Mouse (Mus musculus) layer of hippocampus, adult 2 months (tissue): ENCODE results near the gene Pigc. TPM values are rescaled to one million over a fixed set of nuclear protein-coding genes. Genes with fewer than 3 reads are reported as not detected.

Experiments used
- DNase-seq, 2 experiments: peaks; one replicate each; pipeline ENCODE4 v3.0.0; 2022; ENCODE audit warnings: low spot score in 2 of 2
- H3K27ac ChIP-seq: fragments of 200-600 bp; 2 replicates; pipeline ENCODE4 v1.8.1; 2022
- H3K4me3 ChIP-seq: fragments of 200-600 bp; 2 replicates; pipeline ENCODE4 v1.8.1; 2022; ENCODE audit warnings: mild to moderate bottlenecking
- CTCF ChIP-seq: fragments of 200-600 bp; conservative IDR thresholded peaks from 2 replicates; pipeline ENCODE4 v1.8.1; 2022; ENCODE audit warnings: antibody characterized with exemption, mild to moderate bottlenecking, moderate library complexity
- total RNA-seq, 2 experiments: library from RNA; stranded (reverse); gene quantifications; 2 replicates each; pipeline ENCODE4 v1.2.3; 2021

Gene Pigc
- total RNA-seq, 2 experiments from 2014 or later: 13.3 to 14.5 TPM

DNA sequence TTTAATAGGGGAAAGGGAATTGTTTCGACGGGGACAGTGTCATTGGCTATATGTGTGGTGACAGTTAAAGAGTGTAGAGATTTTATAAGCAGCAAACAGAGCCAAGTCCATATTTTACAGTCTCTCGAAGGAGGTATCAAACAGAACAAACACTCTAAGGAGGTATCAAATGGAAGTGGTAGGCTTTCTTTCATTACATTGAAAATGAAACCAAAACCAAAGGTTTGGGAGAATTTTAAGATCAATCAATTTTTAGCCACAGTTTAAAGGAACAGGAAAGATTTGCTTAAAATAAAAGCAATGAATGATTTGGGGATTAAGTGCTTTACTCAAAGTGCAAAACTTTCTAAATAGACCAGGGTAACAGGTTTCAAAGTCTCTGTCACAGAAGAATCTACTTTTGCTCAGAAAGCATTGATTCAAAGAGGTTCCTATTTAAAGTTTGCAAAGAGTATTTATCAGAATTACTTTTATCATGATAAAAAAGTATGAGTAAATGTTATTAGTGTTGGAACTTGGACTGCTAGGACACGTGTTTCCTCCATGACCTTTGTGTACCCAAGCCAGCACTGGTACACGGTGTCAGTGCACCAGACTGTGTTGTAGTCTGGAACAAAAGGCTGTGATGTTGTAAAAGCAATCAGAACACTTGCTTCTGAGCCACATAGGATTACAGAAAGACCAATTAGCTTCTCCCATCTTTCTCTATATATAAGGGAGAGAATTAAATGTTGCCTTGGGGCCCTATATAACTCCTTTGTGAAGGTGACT is 17.8 kb upstream of the Pigc start:
- no peak for DNase-seq
- Histone ChIP-seq H3K4me3 (no peak overlapping the region), H3K27ac (no peak overlapping the region)
- no peak for TF ChIP-seq CTCF

DNA sequence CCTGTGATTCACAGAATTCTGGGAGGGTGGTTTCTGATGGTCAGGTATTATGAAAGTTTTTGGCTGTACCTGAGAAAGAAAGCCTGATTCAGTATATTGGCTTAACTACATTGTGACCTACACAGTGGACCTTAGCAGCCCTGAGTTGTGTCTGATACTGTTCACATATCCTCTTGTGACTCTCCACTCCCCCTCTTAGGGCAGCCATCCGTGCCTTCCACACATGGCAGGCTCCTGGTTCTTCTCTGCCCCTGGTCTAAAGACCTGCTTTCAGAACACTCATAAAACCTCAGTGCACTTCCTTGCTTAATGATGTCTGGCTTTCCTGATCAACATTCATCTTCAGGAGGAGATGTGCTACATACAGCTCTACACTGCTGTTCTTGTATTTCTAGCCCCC is 16.4 kb upstream of the Pigc start:
- Histone ChIP-seq H3K27ac (no peak overlapping the region), H3K4me3 (no peak overlapping the region)
- no peak for TF ChIP-seq CTCF
- no peak for DNase-seq

DNA sequence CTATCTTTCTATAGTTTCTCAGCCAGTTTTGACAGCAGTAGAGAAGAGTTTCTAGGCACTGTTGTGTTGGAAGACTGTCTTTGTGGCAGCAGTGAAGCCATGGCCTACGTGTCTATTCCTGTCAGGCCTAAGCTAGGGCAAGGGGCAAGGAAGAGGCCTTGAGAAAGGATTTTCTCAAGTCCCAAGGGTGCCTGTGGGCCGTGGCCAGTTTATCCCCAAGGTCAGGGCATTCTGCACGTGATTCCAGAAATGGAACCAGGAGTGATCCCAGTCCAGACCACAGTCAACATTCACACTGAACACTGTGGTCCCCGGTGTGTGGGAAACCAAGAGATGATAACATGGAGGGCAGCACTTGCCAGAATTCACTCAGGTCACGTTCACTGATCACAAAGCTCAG is 13.1 kb upstream of the Pigc start:
- H3K27ac ChIP-seq: no peak overlapping the region
- no peak for DNase-seq
- no peak for TF ChIP-seq CTCF

DNA sequence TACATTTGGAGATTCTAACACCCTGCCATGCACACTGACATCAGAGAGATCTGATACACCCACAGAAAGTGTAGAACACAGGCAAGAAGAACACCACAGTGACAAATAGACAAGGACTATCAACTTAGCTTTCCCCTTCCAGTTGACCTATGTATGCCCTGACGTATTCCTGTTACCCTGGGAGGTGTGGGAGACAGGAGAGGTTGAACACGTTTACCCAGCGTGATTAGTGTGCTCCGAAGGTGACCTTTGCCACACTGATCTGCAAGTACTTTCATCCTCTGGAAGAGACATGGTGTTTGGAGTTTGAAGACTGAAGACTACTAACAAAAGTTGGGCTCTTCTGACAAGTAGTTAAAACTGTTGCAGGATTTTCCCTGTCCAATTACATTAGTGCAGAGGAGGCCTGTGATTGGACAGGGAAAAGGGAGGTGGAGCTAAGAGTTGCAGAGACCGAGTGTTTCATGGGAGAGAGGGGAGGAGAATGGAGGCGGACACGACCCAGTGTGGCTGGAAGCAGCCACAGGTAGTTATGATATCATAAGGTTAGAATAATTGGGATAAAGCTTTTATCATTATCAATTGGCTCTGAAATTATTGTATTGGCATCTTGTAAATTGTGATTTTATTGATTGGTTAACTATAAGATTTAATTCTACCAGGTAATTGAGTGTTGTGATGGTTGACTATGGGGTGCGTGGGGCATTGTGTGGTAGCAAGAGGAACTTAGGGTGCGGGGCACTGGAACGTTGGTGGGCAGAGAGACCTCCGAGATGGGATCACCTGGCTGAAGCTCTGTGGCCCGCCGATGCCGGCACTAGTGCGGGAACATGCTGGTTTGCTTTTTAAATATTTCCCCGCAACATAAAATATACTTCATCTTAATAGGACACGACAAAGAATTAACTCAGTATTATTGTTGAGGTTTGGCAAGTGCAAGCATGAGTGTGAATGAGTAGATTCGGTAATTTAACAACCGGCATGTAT is 10.7 kb upstream of the Pigc start:
- no peak overlapping the region for H3K27ac ChIP-seq
- DNase-seq: no peak
- H3K4me3 ChIP-seq: no peak overlapping the region
- TF ChIP-seq CTCF: no peak

More for the DNA sequence above, 13.1 kb upstream of the Pigc start:
- no peak overlapping the region for H3K4me3 ChIP-seq

DNA sequence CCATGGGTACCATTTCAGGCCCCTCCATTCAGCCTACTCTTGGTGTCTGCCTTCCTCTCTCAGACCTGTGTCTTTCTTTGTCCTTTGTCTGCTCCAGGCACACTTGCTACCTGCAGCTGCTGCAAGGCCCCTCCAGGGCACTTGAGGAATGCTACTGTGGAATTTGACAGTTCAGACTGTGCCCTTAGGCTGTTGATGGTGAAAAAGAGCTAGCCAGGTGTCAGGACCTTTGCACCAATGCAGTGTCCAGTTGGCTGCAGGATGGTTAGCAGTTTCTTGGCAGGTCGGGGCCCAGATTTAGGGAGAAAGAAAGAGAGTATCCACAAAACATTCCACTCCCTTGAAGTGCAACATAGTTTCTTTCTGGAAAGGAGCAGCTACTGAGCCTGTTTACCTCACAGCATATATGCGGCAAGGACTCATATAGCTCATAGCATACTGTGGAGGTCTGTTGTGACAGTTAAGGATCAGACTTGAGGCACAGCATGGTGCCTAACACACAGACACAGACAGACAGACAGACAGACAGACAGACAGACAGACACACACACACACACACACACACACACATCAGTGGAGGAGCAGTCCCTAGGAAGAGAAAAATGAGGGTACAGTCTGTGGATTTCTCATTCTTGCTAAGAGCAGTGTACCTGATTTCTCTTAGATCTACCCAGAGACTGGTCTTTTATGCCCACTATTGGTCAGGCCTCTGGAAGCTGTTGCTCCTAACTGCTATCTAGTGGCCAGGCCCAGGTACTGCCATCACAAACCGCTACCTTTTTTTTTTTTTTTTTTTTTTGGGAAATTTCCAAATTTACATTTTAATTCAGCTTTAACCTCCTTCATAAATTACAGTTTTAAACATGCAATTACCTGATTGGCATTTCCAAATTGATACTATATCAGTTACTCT is 6.3 kb upstream of the Pigc start:
- Histone ChIP-seq H3K27ac (no peak overlapping the region), H3K4me3 (no peak overlapping the region)
- no peak for DNase-seq
- TF ChIP-seq CTCF: peak; percentile 80

DNA sequence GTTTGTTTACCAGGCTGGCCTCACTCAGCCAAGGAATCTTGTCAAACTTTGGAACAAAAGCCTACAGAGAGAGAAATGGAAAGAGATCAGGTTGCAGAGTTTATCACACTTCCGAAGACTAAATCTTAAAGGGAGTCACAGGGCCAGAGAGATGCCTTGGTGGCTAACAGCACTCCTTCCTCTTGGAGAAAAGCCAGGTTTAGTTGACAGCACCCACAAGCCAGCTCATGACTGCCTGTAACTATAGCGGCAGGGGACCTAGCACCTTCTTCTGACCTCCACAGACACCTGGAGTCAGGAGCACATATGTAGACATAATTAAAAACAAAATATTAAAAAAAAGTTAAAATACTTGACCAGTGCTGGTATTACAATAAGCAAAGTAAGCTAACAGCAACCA is 1.1 kb upstream of the Pigc start:
- no peak for DNase-seq
- TF ChIP-seq CTCF: no peak
- no peak overlapping the region for H3K4me3 ChIP-seq
- H3K27ac ChIP-seq: 0 out of 2 replicates have a peak overlapping the region, but pooled peaks have one; percentile 90

DNA sequence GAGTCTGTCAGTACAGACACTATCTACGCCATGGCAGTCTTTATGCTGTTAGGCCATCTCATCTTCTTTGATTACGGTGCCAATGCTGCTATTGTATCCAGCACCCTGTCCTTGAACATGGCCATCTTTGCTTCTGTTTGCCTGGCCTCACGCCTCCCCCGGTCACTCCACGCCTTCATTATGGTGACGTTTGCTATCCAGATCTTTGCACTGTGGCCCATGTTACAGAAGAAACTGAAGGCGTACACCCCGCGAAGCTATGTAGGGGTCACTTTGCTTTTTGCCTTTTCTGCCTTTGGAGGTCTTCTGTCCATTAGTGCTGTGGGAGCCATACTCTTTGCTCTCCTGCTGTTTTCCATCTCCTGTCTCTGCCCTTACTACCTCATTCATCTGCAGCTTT is 1.9 kb downstream of the Pigc start:
- H3K4me3 ChIP-seq: no peak overlapping the region
- no peak for DNase-seq
- H3K27ac ChIP-seq: no peak overlapping the region
- TF ChIP-seq CTCF: no peak

DNA sequence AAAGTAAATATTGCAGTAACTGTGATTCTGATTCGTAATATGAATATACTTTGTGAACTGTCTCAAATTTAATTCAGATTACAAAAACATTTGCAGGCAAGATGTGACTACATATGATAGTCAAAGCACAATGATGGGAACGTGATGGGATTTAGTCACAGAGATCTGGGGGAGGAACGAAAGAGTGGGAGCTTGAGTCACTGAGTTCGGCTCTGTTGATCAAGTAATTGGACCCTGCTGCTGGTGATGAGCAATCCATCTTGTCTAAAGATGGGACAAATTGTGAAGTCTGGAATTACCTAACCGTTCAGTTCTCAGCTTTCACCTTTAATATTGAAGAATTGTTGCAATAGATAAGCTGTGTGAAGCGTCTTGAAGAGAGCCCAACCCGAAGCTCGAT is 3.2 kb downstream of the Pigc start:
- Histone ChIP-seq H3K4me3 (no peak overlapping the region), H3K27ac (no peak overlapping the region)
- peak in 1 of 2 experiments; percentile 16 for DNase-seq
- TF ChIP-seq CTCF: no peak

DNA sequence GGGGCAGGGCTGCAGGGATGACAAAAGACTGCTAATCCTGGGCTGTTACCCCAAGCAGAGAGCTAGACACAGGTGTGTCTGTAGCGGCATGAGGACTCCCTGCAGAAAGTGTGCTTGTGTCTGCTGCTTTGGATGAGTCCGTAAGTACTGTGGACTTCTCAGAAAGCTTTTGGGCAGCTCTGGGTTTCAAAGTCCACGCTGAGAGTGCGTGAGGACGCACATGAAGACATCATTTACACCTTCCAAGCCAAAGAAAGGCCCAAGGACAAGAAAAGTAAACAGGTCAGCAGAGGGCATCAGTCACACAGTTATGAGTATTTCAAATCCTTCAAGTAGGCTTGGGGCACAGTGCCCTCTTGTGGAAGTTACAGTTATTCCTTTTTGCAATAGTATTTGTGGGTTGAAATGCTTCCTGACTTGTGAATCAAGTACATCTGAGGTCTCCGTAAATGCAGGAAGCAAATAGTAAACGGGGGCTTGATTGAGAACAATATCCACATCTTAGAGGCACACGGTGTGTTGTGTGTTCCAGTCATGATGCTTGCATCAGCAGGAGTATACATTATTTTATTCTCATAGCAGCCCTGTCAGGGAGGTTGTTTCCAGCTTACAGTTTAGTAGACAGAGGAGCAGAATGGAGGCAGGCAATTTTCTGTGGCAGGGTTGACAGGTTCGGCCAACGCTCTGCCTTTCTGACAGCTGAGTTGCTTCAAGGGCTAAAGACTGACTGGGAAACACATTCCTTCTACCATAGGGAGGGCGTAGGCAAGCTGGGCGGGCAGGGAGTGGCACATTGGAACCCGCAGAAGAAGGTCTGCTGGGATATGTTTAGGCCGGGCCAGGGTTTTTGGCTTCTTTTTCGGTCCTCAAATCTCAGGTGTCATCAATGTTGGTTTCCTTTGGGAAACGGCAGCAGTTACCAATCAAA is 7.5 kb downstream of the Pigc start:
- Histone ChIP-seq H3K27ac (no peak overlapping the region), H3K4me3 (no peak overlapping the region)
- peak; percentile 95 for TF ChIP-seq CTCF
- DNase-seq: peak; percentile 73 to 85

DNA sequence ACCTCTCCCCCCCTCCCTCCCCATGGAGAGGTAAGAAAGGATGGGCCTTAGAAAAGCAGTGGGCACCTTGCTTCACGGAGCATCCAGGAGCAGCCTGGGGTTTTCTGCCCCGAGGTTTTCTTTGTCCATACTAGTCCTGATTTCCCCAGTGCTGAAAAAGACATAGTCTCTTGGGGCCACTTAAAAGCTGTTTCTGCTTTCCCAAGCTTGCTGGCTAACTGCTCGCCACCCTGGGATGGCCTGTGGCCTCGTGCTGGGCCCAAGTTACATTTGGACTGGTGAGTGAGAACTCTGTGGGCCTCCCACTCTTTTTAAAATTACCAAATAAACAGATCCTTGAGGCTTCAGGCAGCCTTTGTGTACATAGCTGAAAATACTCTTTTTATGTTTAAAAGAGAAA is 8.3 kb downstream of the Pigc start:
- no peak for DNase-seq
- no peak for TF ChIP-seq CTCF
- H3K27ac ChIP-seq: no peak overlapping the region
- H3K4me3 ChIP-seq: no peak overlapping the region

DNA sequence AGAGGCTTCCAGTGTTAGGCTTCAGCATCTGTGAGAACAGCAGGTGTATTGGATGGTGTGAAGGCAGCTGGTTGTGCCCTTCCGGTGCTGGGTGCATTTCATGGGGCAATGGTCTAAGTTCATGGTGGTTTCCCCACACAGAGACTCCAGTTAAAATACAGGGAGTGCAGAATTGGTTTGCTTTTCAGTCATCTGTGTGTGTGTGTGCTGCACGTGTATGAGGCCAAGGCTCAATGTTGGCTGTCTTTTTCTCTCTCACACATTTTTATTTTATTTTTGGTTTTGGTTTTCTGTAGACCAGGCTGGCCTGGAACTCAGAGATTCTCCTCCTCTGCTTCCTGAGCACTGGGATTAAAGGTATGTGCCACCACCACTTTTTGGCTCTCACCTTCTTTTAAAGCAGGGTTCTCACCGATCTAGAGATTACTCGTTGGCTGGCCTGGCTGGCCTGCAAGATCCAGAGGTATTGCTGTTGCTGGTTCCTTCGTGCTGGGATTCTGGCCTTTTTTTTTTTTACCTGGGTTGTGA is 9.3 kb downstream of the Pigc start:
- no peak overlapping the region for H3K4me3 ChIP-seq
- no peak overlapping the region for H3K27ac ChIP-seq
- TF ChIP-seq CTCF: no peak
- no peak for DNase-seq
